Mouse (Mus musculus) limb, embryonic 13.5 days (tissue): ENCODE data around the gene Prelp. TPM values are rescaled to one million over a fixed set of nuclear protein-coding genes. Genes with fewer than 3 reads are reported as not detected.

Experiments
- ATAC-seq: fragments of 200-750 bp; cut with Nextera tagmentation; 2 replicates; pipeline ENCODE4 v1.8.0; 2017; ENCODE audit warnings: low read depth, moderate number of reproducible peaks, moderate TSS enrichment; ENCODE audit not compliant: low FRiP score
- H3K27ac ChIP-seq: fragments of 300-500 bp; sonication (generic); 2 replicates; pipeline ENCODE4 v1.5.1; 2015; ENCODE audit warnings: inconsistent platforms, mild to moderate bottlenecking, moderate library complexity
- H3K27me3 ChIP-seq: fragments of 300-500 bp; sonication (generic); 2 replicates; pipeline ENCODE4 v1.6.1; 2015; ENCODE audit warnings: mild to moderate bottlenecking, inconsistent platforms
- H3K36me3 ChIP-seq: fragments of 300-500 bp; sonication (generic); 2 replicates; pipeline ENCODE4 v1.6.1; 2015; ENCODE audit warnings: inconsistent platforms, mild to moderate bottlenecking, moderate library complexity
- H3K4me1 ChIP-seq: fragments of 300-500 bp; sonication (generic); 2 replicates; pipeline ENCODE4 v1.6.1; 2015; ENCODE audit warnings: inconsistent platforms
- H3K4me2 ChIP-seq: fragments of 300-500 bp; sonication (generic); replicated peaks from 2 replicates; pipeline ENCODE4 v1.6.1; 2015; ENCODE audit warnings: inconsistent platforms, mild to moderate bottlenecking, moderate library complexity
- H3K4me3 ChIP-seq: fragments of 300-500 bp; sonication (generic); 2 replicates; pipeline ENCODE4 v1.5.1; 2015; ENCODE audit warnings: moderate library complexity, mild to moderate bottlenecking, inconsistent platforms
- H3K9ac ChIP-seq: fragments of 300-500 bp; sonication (generic); 2 replicates; pipeline ENCODE4 v1.6.1; 2015; ENCODE audit warnings: mild to moderate bottlenecking, inconsistent platforms
- H3K9me3 ChIP-seq: fragments of 300-500 bp; sonication (generic); 2 replicates; pipeline ENCODE4 v1.6.1; 2016; ENCODE audit warnings: inconsistent platforms
- WGBS: fragments of 180-500 bp; shearing (Covaris S2); methylation state at CpG from one replicate; pipeline ENCODE4 v1.1.7; 2015; 5-methylcytosine and 5-hydroxymethylcytosine counted together
- polyA plus RNA-seq: library from polyadenylated mRNA; unstranded; fragments of >200 nt; fragmentation: Nextera tagmentation; extraction: Ambion mirVana; gene quantifications from 2 replicates; pipeline ENCODE4 v1.2.1, GENCODE M21; 2015

The Prelp gene
- polyA plus RNA-seq, 1 experiment from 2014 or later, result 10.6 TPM

GRCm38 (mm10) chr1:133953261-133953742, 32.1 kb upstream of the Prelp start:
- Histone ChIP-seq H3K27me3 (peaks cover 5% of the 10 kb centered on the region; the same call in 1 of the 2 replicates), H3K4me1 (peaks cover 13% of the 10 kb centered on the region; the same call in 1 of the 2 replicates), H3K9ac (no peak overlapping the region), H3K27ac (no peak overlapping the region), H3K4me2 (no peak overlapping the region), H3K4me3 (no peak overlapping the region), H3K36me3 (no peaks in the 10 kb centered on the region), H3K9me3 (no peaks in the 10 kb centered on the region)
- no peak for ATAC-seq
- WGBS, result 32% methylated on average over 9 of the region's 9 CpGs

GRCm38 (mm10) chr1:133951598-133951997, 30.4 kb upstream of the Prelp start:
- Histone ChIP-seq H3K9ac (no peak overlapping the region), H3K4me3 (no peak overlapping the region), H3K4me2 (no peak overlapping the region), H3K9me3 (no peaks in the 10 kb centered on the region), H3K27ac (no peak overlapping the region), H3K4me1 (peaks cover 13% of the 10 kb centered on the region; the same call in 1 of the 2 replicates), H3K27me3 (peaks cover 5% of the 10 kb centered on the region; the same call in 1 of the 2 replicates), H3K36me3 (no peaks in the 10 kb centered on the region)
- WGBS, result 62% methylated on average over 6 of the region's 6 CpGs
- ATAC-seq, result no peak

- no peak overlapping the region for H3K4me3 ChIP-seq
- ATAC-seq, result no peak
- H3K27ac ChIP-seq, result no peak overlapping the region
- H3K9ac ChIP-seq, result no peak overlapping the region
- no peaks in the 10 kb centered on the region for H3K36me3 ChIP-seq
- H3K4me1 ChIP-seq, result peaks cover 13% of the 10 kb centered on the region; the same call in 1 of the 2 replicates
- 48% methylated on average over 7 of the region's 7 CpGs for WGBS
- H3K9me3 ChIP-seq, result no peaks in the 10 kb centered on the region
- H3K27me3 ChIP-seq, result peaks cover 5% of the 10 kb centered on the region; the same call in 1 of the 2 replicates
- no peak overlapping the region for H3K4me2 ChIP-seq
These were observed 29.0 kb upstream of the Prelp start for GRCm38 (mm10) chr1:133950061-133950782.

GRCm38 (mm10) chr1:133945106-133945505, 23.9 kb upstream of the Prelp start:
- H3K4me3 ChIP-seq, result no peak overlapping the region

GRCm38 (mm10) chr1:133941904-133942303, 20.7 kb upstream of the Prelp start:
- H3K9ac ChIP-seq, result no peak overlapping the region
- H3K27me3 ChIP-seq, result peaks cover 3% of the 10 kb centered on the region; the same call in 1 of the 2 replicates
- H3K4me1 ChIP-seq, result peaks cover 17% of the 10 kb centered on the region
- H3K9me3 ChIP-seq, result peaks cover 16% of the 10 kb centered on the region
- H3K4me2 ChIP-seq, result no peak overlapping the region; the same call in 1 of the 2 replicates
- no peak overlapping the region for H3K4me3 ChIP-seq
- WGBS, result 43% methylated on average over 3 of the region's 3 CpGs
- H3K27ac ChIP-seq, result 0 out of 2 replicates have a peak overlapping the region, but pooled peaks have one; percentile 22
- H3K36me3 ChIP-seq, result no peaks in the 10 kb centered on the region
- peak; percentile 66 for ATAC-seq

More at GRCm38 (mm10) chr1:133945106-133945505, 23.9 kb upstream of the Prelp start:
- no peak for ATAC-seq
- Histone ChIP-seq H3K9ac (no peak overlapping the region), H3K4me2 (no peak overlapping the region), H3K9me3 (peaks cover 16% of the 10 kb centered on the region), H3K27me3 (no peaks in the 10 kb centered on the region), H3K27ac (no peak overlapping the region), H3K4me1 (peaks cover 17% of the 10 kb centered on the region), H3K36me3 (no peaks in the 10 kb centered on the region)
- 98% methylated on average over 3 of the region's 3 CpGs for WGBS

- Histone ChIP-seq H3K4me3 (no peak overlapping the region), H3K27me3 (peaks cover 3% of the 10 kb centered on the region; the same call in 1 of the 2 replicates), H3K4me1 (peaks cover 17% of the 10 kb centered on the region), H3K4me2 (peak overlapping the region; percentile 25), H3K27ac (peak overlapping the region; percentile 22; the same call in 1 of the 2 replicates), H3K9me3 (peaks cover 16% of the 10 kb centered on the region), H3K9ac (no peak overlapping the region), H3K36me3 (no peaks in the 10 kb centered on the region)
- 7% methylated on average over 11 of the region's 11 CpGs for WGBS
- peak; percentile 84 for ATAC-seq
These were observed 20.1 kb upstream of the Prelp start for GRCm38 (mm10) chr1:133941158-133941860.

- peaks cover 16% of the 10 kb centered on the region for H3K9me3 ChIP-seq
- H3K27ac ChIP-seq, result no peak overlapping the region
- no peak overlapping the region for H3K4me2 ChIP-seq
- no peak overlapping the region for H3K4me3 ChIP-seq
- no peaks in the 10 kb centered on the region for H3K36me3 ChIP-seq
- no peak for ATAC-seq
- peaks cover 3% of the 10 kb centered on the region; the same call in 1 of the 2 replicates for H3K27me3 ChIP-seq
- WGBS, result 74% methylated on average over 3 of the region's 3 CpGs
- no peak overlapping the region for H3K9ac ChIP-seq
- H3K4me1 ChIP-seq, result peaks cover 17% of the 10 kb centered on the region
These were observed 19.4 kb upstream of the Prelp start for GRCm38 (mm10) chr1:133940481-133941092.

- Histone ChIP-seq H3K4me1 (peaks cover 17% of the 10 kb centered on the region), H3K4me2 (no peak overlapping the region), H3K27me3 (peaks cover 3% of the 10 kb centered on the region; the same call in 1 of the 2 replicates), H3K27ac (no peak overlapping the region), H3K9ac (no peak overlapping the region), H3K36me3 (no peaks in the 10 kb centered on the region), H3K9me3 (peaks cover 16% of the 10 kb centered on the region), H3K4me3 (no peak overlapping the region)
- WGBS, result 79% methylated on average over 8 of the region's 8 CpGs
- ATAC-seq, result no peak
These were observed 18.5 kb upstream of the Prelp start for GRCm38 (mm10) chr1:133939708-133940107.

- no peak overlapping the region for H3K4me3 ChIP-seq
- H3K9ac ChIP-seq, result no peak overlapping the region
- no peaks in the 10 kb centered on the region for H3K9me3 ChIP-seq
- H3K4me1 ChIP-seq, result peaks cover 12% of the 10 kb centered on the region
- 93% methylated on average over 3 of the region's 3 CpGs for WGBS
- H3K36me3 ChIP-seq, result no peaks in the 10 kb centered on the region
- no peak overlapping the region for H3K27ac ChIP-seq
- no peak overlapping the region for H3K4me2 ChIP-seq
- ATAC-seq, result no peak
- peaks cover 10% of the 10 kb centered on the region; the same call in 1 of the 2 replicates for H3K27me3 ChIP-seq
These were observed 15.0 kb upstream of the Prelp start for GRCm38 (mm10) chr1:133936169-133936568.

GRCm38 (mm10) chr1:133934354-133934963, 13.2 kb upstream of the Prelp start:
- WGBS, result 87% methylated on average over 10 of the region's 10 CpGs
- ATAC-seq, result no peak

More at GRCm38 (mm10) chr1:133934354-133934963, 13.2 kb upstream of the Prelp start:
- Histone ChIP-seq H3K36me3 (no peaks in the 10 kb centered on the region), H3K4me2 (no peak overlapping the region), H3K4me1 (0 out of 2 replicates have a peak, but pooled peaks cover 4% of the 10 kb centered on the region), H3K9me3 (no peaks in the 10 kb centered on the region), H3K4me3 (no peak overlapping the region), H3K27me3 (peaks cover 7% of the 10 kb centered on the region; the same call in 1 of the 2 replicates), H3K27ac (no peak overlapping the region), H3K9ac (no peak overlapping the region)
